Mouse (Mus musculus): ENCODE data around the gene Acat2.
"Not testable (repeated sequence)": the region's sequence is repeated elsewhere in the genome, so short reads cannot be mapped to it uniquely, and the experiment has no call there.

GRCm38 (mm10) chr17:13006546-13006945, 46.0 kb upstream of the Acat2 start, which contains the start of gene Sod2:
- not testable (repeated sequence) for TF ChIP-seq CTCF, POLR2A (IDR thresholded peaks at IDR 0.05; ENCODE audit: insufficient read depth, low read depth, low read length)
